Comparison of ENCODE assay signal across 8 mouse cellular contexts in genomic region chr5:63886709-63887108, GRCm38 (mm10).
DNase-seq lines count a peak whose midpoint lies in the region; ATAC-seq lines count a peak whose summit lies in the region.

No protein-coding gene starts in this region.

- no peak overlapping the region for H3K4me3 ChIP-seq in midbrain, embryonic 13.5 days (replicated peaks)
- H3K4me3 ChIP-seq in midbrain, embryonic 16.5 days (ENCODE audit: low read depth, low read length): no peak overlapping the region
- H3K4me3 ChIP-seq in embryonic facial prominence, embryonic 11.5 days (ENCODE audit: low read depth, low read length): no peak overlapping the region

- no peak overlapping the region for H3K4me2 ChIP-seq in midbrain, embryonic 13.5 days (replicated peaks)
- no peak overlapping the region for H3K4me2 ChIP-seq in midbrain, embryonic 16.5 days (ENCODE audit: low read length)
- no peak overlapping the region for H3K4me2 ChIP-seq in embryonic facial prominence, embryonic 11.5 days (ENCODE audit: low read depth, low read length)

- peak; percentile 44 for DNase-seq in cerebellum, adult 9-10 months
- DNase-seq in cerebellum, adult 8-10 months: no peak
- peak; percentile 72 for DNase-seq in embryonic facial prominence, embryonic 11.5 days (ENCODE audit: low spot score)
- peak; percentile 35 for DNase-seq in layer of hippocampus, adult 9-10 months (ENCODE audit: low spot score)
- peak; percentile 32 for DNase-seq in retina, postnatal 7 days (ENCODE audit: low read depth, low spot score)
- DNase-seq in adrenal gland, postnatal 4 days (ENCODE audit: low spot score in 2 of 2): no peak

- H3K9ac ChIP-seq in midbrain, embryonic 13.5 days (replicated peaks): no peak overlapping the region
- no peak overlapping the region for H3K9ac ChIP-seq in midbrain, embryonic 16.5 days (ENCODE audit: low read depth, low read length)
- no peak overlapping the region for H3K9ac ChIP-seq in embryonic facial prominence, embryonic 11.5 days (replicated peaks; ENCODE audit: low read length)

- H3K36me3 ChIP-seq in midbrain, embryonic 13.5 days: no peaks in the 10 kb centered on the region
- no peaks in the 10 kb centered on the region for H3K36me3 ChIP-seq in midbrain, embryonic 16.5 days (ENCODE audit: control insufficient read depth, insufficient read depth, low read length)
- no peaks in the 10 kb centered on the region for H3K36me3 ChIP-seq in embryonic facial prominence, embryonic 11.5 days (replicated peaks; ENCODE audit: control insufficient read depth, insufficient read depth, low read depth, low read length)

- H3K4me1 ChIP-seq in midbrain, embryonic 13.5 days (replicated peaks): no peaks in the 10 kb centered on the region
- no peaks in the 10 kb centered on the region for H3K4me1 ChIP-seq in midbrain, embryonic 16.5 days (ENCODE audit: control insufficient read depth, insufficient read depth, low read length)
- H3K4me1 ChIP-seq in embryonic facial prominence, embryonic 11.5 days (ENCODE audit: control insufficient read depth, insufficient read depth, low read length): no peaks in the 10 kb centered on the region

- ATAC-seq in midbrain, embryonic 13.5 days: peak; percentile 64; the same call in 1 of the 2 replicates
- no peak for ATAC-seq in midbrain, embryonic 16.5 days
- no peak for ATAC-seq in embryonic facial prominence, embryonic 11.5 days (replicated peaks; ENCODE audit: insufficient number of reproducible peaks, low FRiP score, low TSS enrichment, low read depth)

- H3K9me3 ChIP-seq in midbrain, embryonic 13.5 days: no peaks in the 10 kb centered on the region
- no peaks in the 10 kb centered on the region for H3K9me3 ChIP-seq in midbrain, embryonic 16.5 days (replicated peaks; ENCODE audit: control insufficient read depth, low read length, poor library complexity, severe bottlenecking)
- no peaks in the 10 kb centered on the region for H3K9me3 ChIP-seq in embryonic facial prominence, embryonic 11.5 days (replicated peaks; ENCODE audit: control insufficient read depth, low read length)

- H3K27me3 ChIP-seq in midbrain, embryonic 13.5 days: no peaks in the 10 kb centered on the region
- no peaks in the 10 kb centered on the region for H3K27me3 ChIP-seq in midbrain, embryonic 16.5 days (ENCODE audit: control insufficient read depth, insufficient read depth, low read depth, low read length)
- H3K27me3 ChIP-seq in embryonic facial prominence, embryonic 11.5 days (ENCODE audit: control insufficient read depth, insufficient read depth, low read length): no peaks in the 10 kb centered on the region

- H3K27ac ChIP-seq in midbrain, embryonic 13.5 days: no peak overlapping the region
- no peak overlapping the region for H3K27ac ChIP-seq in midbrain, embryonic 16.5 days (ENCODE audit: low read length)
- no peak overlapping the region for H3K27ac ChIP-seq in embryonic facial prominence, embryonic 11.5 days (replicated peaks; ENCODE audit: low read depth, low read length)

- WGBS in midbrain, embryonic 13.5 days: 39% methylated on average over 6 of the region's 6 CpGs
- 36% methylated on average over 6 of the region's 6 CpGs for WGBS in midbrain, embryonic 16.5 days
- WGBS in embryonic facial prominence, embryonic 11.5 days: 42% methylated on average over 6 of the region's 6 CpGs

Comparison
In these comparisons a context has a peak if more than half of its experiments do, and no peak if none do; other contexts are left out.
1. DNase-seq: peak in cerebellum, adult 9-10 months (single experiment), embryonic facial prominence, embryonic 11.5 days (single experiment), layer of hippocampus, adult 9-10 months (single experiment) and retina, postnatal 7 days (single experiment); none in cerebellum, adult 8-10 months (single experiment) and adrenal gland, postnatal 4 days (0 of 2).